Mouse (Mus musculus): ENCODE results near the gene Dscam. TPM values are rescaled to one million over a fixed set of nuclear protein-coding genes. Genes with fewer than 3 reads are reported as not detected.

Dscam gene
- polyA plus RNA-seq, 1 experiment from 2014 or later: not detected

DNA sequence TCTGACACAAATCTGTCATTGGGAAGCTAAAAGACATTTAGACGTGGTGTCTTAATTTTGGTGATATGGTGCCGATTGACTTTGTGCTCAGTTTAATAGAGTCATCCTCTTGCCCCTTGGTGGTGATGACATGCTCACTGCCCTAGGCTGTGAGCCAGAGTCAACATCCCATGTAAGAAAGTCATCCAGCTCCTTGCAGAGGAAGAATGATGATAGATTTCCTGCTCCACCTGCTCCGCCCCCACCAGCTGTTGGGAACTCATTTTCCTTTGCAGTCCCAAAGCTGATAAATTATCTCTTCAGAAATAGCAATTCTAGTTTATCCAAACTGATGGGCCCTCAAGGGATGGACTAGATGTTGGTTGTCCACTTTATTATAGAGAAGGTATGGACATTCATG lies 613.9 kb downstream of the Dscam start:
- ATAC-seq (ENCODE audit: insufficient number of reproducible peaks, low FRiP score): no peak
- Histone ChIP-seq H3K27ac (ENCODE audit: poor library complexity, severe bottlenecking) (no peak overlapping the region), H3K27me3 (replicated peaks) (0 out of 2 replicates have a peak, but pooled peaks cover 3% of the 10 kb centered on the region), H3K9ac (no peak overlapping the region), H3K4me3 (no peak overlapping the region), H3K4me2 (no peak overlapping the region), H3K4me1 (replicated peaks) (0 out of 2 replicates have a peak, but pooled peaks cover 6% of the 10 kb centered on the region), H3K36me3 (no peaks in the 10 kb centered on the region), H3K9me3 (replicated peaks) (no peaks in the 10 kb centered on the region)
- 53% methylated on average over 3 of the region's 3 CpGs for WGBS

DNA sequence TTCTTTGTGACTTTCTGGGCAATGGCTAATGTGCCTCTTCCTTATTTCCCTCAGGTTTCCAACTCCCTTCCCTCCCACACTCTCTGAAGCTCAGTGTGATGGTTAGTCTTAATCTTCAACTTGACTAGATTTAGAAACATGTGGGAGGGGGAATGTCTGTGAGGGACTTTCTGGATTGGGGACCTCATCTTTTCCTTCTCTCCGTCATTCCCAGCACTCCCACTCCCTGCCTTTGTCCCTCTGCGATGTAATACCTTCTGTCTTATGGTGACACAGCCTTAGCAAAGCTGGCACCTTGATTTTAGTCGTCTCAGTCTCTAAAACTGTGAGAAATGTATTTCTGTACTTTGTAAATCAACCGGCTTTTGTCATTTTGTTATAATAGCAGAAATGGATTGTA lies 615.1 kb downstream of the Dscam start:
- Histone ChIP-seq H3K4me1 (replicated peaks) (0 out of 2 replicates have a peak, but pooled peaks cover 6% of the 10 kb centered on the region), H3K27me3 (replicated peaks) (0 out of 2 replicates have a peak, but pooled peaks cover 3% of the 10 kb centered on the region), H3K36me3 (no peaks in the 10 kb centered on the region), H3K9ac (no peak overlapping the region), H3K9me3 (replicated peaks) (no peaks in the 10 kb centered on the region), H3K4me2 (no peak overlapping the region), H3K4me3 (no peak overlapping the region), H3K27ac (ENCODE audit: poor library complexity, severe bottlenecking) (no peak overlapping the region)
- 70% methylated on average over 4 of the region's 4 CpGs for WGBS
- ATAC-seq (ENCODE audit: insufficient number of reproducible peaks, low FRiP score): no peak

DNA sequence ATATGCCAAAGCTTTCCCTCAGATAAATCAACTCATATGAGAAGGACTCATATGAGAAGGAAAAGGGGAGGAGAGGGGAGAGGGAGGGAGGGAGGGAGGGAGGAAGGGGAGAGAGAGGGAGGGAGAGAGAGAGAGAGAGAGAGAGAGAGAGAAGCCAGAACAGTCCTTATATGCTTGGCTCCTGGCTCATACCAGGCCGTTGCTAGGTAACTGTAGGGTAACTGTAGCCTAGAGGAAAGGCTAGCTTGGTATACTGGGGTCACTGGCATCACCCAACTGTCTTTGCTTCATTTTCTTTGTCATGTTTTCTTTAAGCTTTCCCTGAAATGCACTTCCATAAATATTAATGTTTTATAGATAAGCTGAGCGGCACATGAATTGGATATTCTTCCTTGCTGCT lies 617.9 kb downstream of the Dscam start:
- H3K4me2 ChIP-seq: no peak overlapping the region
- H3K9ac ChIP-seq: no peak overlapping the region
- 0 out of 2 replicates have a peak, but pooled peaks cover 9% of the 10 kb centered on the region for H3K27me3 ChIP-seq (replicated peaks)
- no peaks in the 10 kb centered on the region for H3K9me3 ChIP-seq (replicated peaks)
- H3K27ac ChIP-seq (ENCODE audit: poor library complexity, severe bottlenecking): no peak overlapping the region
- WGBS: 80% methylated on average over 2 of the region's 2 CpGs
- no peak overlapping the region for H3K4me3 ChIP-seq
- H3K4me1 ChIP-seq (replicated peaks): 0 out of 2 replicates have a peak, but pooled peaks cover 6% of the 10 kb centered on the region
- ATAC-seq (ENCODE audit: insufficient number of reproducible peaks, low FRiP score): no peak
- no peaks in the 10 kb centered on the region for H3K36me3 ChIP-seq

DNA sequence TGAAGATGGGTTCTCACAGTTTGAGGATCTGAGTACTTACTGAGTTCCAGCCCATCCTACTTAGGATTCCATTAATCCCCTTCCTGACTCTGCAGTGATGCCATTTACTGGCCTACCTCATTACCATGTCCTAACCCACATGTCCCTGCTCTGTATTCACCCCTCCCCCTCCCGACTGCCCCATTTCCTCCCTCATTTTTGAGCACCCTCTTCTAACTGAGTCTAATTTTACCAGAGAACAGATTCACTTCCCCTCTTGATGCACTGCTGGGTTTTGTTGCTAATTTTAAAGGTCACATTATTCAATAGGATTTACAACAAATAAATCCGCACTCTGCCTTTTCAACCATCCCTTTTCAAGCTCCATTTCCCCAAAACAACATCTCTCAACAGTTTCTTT lies 629.5 kb downstream of the Dscam start:
- ATAC-seq (ENCODE audit: insufficient number of reproducible peaks, low FRiP score): no peak
- Histone ChIP-seq H3K36me3 (no peaks in the 10 kb centered on the region), H3K4me1 (replicated peaks) (no peaks in the 10 kb centered on the region), H3K4me3 (no peak overlapping the region), H3K9ac (no peak overlapping the region), H3K4me2 (no peak overlapping the region), H3K27me3 (replicated peaks) (peaks cover 26% of the 10 kb centered on the region), H3K27ac (ENCODE audit: poor library complexity, severe bottlenecking) (no peak overlapping the region), H3K9me3 (replicated peaks) (no peaks in the 10 kb centered on the region)
- 78% methylated on average over 2 of the region's 2 CpGs for WGBS

Other genes starting within 250 kb of the Dscam start
- 61.0 and 66.2 TPM in 2 replicates for gene Bace2, start 186.0 kb upstream of the Dscam start, polyA plus RNA-seq (2016; fragmentation: Nextera tagmentation; extraction: Ambion mirVana)